Mouse (Mus musculus) left cerebral cortex, adult 8-10 months (tissue): ENCODE measurements around the gene Ripk3. TPM values are rescaled to one million over a fixed set of nuclear protein-coding genes. Genes with fewer than 3 reads are reported as not detected.

Source experiments
- DNase-seq, 2 experiments: peaks; one replicate each; pipeline ENCODE4 v3.0.0; 2022; ENCODE audit warnings: low spot score in 2 of 2
- total RNA-seq, 4 experiments: library from RNA; stranded (reverse); gene quantifications; 2 replicates each; pipeline ENCODE4 v1.2.4; 2022

The Ripk3 gene
- total RNA-seq, 4 experiments from 2014 or later = 0.73 to 0.98 TPM; not detected in 2

DNA sequence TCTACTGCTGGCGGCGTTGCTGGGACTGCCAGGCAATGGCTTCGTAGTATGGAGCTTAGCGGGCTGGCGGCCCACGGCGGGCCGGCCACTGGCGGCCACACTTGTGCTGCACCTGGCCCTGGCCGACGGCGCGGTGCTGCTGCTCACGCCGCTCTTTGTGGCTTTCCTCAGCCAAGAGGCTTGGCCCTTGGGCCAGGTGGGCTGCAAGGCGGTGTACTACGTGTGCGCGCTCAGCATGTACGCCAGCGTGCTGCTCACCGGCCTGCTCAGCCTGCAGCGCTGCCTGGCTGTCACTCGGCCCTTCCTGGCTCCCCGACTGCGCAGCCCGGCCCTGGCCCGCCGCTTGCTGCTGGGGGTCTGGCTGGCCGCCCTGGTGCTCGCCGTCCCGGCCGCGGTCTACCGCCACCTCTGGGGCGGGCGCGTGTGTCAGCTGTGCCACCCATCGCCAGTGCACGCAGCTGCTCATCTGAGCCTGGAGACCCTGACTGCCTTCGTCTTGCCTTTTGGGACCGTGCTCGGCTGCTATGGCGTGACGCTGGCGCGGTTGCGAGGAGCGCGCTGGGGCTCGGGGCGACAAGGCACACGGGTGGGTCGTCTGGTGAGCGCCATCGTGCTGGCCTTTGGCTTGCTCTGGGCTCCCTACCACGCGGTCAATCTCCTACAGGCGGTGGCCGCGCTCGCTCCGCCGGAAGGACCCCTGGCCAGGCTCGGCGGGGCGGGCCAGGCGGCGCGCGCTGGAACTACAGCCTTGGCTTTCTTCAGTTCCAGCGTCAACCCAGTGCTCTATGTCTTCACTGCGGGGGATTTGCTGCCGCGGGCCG, 26.5 kb downstream of the Ripk3 start:
- no peak for DNase-seq

- DNase-seq = no peak
These were observed 27.5 kb downstream of the Ripk3 start, which contains the start of gene Ltb4r2 for GRCm38 (mm10) chr14:55761163-55761562. Ltb4r2 (plus strand) TSS chr14:55761428.

- peak; percentile 62 to 74 for DNase-seq
These were observed 28.5 kb downstream of the Ripk3 start for GRCm38 (mm10) chr14:55760156-55760555.

GRCm38 (mm10) chr14:55758363-55758784, 30.3 kb downstream of the Ripk3 start, which contains the start of gene Cideb:
Cideb (minus strand) TSS chr14:55758458.
- DNase-seq = no peak

DNA sequence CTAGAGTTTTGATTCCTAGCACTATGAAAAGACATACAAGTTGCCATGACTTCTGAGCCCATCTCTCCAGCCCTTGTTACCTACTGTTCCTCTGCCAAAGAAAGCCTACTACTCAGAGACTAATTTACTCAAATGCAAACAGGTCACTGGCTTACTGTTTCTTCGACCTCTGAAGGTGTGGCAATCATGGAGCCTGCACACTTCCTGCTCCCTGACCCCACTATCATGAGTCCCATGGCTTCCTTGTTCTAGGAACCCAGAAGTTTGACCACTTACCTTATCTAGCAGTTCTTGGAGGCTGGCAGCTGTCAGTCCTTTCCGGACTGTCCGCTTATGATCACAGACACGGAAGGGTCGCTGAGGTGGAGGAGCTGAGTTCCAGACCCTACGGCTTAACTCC, 31.1 kb downstream of the Ripk3 start:
- DNase-seq = no peak

DNA sequence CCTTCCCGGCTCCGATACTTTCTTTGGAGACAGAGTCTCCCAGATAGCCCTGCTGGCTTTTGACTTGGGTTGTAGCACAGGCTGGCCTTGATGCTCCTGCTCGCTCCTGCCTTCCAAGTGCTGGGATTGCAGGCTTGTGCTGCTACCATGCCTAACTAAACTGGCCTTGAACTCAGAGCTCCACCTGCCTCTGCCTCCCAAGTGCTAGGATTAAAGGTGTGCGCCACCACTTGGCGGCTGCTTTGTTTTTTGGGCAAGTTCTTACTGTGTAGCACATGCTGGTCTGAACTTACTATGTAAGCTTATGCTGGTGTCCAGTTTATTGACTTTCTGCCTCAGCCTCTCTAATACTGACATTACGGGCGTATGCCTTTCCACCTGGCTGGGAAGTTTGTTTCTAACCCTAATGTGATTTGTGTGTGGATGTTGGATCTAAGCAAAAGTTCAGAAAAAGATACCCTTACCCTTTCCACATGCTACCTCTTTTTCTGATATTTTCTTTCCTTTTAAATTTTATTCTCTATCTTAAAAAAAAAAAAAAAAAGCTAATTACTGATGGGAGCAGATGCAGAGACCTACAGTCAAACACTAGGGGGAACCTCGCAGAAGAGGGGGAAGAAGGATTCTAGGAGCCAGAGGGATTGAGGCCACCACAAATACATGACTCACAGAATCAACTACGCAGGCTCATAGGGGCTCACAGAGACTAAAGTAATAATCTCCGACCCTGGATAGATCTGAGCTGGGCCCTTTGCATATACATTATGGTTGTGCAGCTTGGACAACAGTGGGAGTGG, 41.4 kb downstream of the Ripk3 start:
- no peak for DNase-seq

DNA sequence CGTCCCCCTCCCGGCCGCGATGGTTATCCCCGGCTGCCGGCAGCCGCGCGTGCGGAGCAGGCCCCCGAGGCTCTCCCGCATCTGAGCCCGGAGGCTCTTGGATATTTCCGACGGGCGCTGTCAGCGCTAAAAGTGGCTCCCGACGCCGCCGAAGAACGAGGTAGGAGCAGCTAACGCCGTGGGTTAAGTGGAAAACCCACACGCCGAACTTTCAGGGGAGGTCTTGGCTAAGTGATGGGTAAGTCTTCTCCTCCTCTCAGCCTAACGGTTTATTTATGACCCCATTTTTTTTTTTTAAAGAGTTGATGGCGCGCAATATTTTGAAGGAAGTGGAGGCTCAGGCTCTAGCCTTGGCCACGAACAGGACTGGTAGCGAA, 42.8 kb downstream of the Ripk3 start:
- DNase-seq = no peak

DNA sequence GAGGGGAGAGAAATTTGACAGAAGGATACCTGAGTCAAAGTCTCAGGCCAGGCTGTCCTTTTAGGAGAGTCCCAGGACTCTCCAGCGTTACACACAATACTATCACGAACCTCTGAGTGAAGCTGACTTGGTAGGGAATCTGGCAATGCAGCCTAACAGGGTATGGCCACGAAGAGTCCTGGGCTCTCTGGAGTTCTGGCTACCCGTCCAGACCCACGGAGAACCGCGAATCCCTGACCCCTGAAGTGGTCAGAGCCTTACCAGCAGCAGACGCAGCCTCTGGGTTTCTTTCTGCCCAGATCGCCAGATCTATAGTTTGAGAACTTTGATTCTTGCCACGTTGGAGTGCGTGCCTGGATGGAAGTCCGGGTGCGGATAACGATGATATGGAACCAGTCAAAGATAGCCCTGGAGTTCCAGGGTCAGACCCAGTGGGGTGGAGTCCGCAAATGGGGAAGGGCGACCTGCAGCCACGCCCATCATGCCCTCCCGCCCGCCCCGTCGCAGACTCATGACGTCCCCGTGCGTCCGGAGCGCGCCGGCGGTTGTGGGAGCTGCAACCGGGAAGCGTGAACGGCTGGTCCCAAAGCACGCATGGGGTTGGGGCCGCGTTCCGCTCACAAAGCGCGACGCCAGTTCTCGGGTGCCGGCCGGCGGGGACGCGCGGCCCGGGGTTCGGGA, 43.3 kb downstream of the Ripk3 start, which contains the start of the genes Dhrs1 and Nop9:
Dhrs1 (minus strand) TSS at position 511 of the 681 bp plus-strand sequence.
Nop9 (plus strand) TSS at position 514 of the 681 bp plus-strand sequence.
- peak; percentile 74 to 75 for DNase-seq

DNA sequence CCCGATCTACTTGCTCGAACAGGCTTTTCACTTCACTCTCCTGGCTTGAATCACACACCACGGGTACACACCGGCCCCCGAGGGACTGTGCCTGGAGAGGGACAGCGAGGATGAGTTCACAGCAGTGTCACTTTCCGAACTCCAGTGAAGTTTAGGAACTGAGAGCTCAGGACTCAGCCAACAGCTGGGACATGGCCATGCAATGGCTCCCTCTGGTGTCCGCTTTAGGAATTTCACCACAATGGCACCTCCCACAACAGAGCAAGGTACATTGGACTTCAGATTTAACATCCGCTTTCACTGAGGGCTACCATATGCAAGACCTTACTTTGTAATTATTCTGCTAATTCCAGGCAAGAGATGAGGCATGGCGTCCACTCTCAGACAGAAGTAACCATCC, 45.0 kb downstream of the Ripk3 start:
- DNase-seq = peak in 1 of 2 experiments; percentile 81

DNA sequence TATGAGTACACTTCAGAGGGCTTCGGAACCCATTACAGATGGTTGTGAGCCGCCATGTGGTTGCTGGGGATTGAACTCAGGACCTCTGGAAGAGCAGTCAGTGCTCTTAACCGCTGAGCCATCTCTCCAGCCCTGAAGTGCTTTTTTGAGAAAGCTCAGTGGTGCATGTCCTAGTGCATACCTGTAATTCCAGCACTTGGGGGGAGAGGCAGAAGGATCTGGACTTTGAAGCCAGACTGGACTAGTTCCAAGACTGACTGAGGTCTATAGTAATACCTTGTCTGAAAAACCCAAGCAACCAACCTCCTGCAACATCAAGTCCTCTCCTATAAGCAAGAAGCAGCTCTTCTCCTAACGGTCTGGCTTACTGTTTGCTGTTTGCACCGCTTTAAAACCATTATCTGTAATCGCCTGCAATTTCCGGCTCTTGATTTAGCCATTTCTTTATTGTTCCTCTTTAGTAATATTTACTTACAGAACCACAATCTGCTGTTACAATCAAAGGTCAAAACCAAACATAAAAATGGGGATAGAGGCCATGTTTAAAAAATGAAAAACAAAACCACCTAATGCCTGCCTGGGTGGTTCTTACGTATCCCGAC, 51.5 kb downstream of the Ripk3 start:
- DNase-seq = no peak

GRCm38 (mm10) chr14:55735758-55736157, 52.9 kb downstream of the Ripk3 start:
- DNase-seq = no peak

DNA sequence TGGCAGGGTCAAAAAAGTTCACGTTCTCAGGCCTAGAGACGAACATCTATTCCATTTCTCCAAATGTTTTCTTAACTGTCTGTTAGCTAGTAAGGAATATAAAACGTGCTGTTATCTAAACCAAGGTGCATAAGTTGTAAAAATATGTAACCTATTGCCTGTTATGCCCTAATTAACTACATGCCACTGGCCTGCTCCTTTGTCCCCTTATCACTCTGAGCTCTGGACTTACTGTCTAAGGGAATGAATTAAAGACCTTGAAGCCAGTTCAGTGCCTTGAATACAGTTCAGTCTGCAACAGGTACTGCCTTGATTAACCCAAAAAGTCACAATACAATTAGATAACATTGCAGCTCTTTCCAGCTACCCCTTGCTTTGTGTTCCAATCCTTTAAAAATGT, 53.3 kb downstream of the Ripk3 start:
- no peak for DNase-seq

Other genes with a start within 250 kb of the Ripk3 start
- 10 to 100 TPM; 25.2 to 29.7 (median 27.7) TPM for gene Pck2, start 248.6 kb downstream of the Ripk3 start, total RNA-seq
- gene Dcaf11, start 228.9 kb downstream of the Ripk3 start, total RNA-seq = 10 to 100 TPM; 83.5 to 91.6 (median 85.1) TPM
- under 1 TPM in 2 of 4 experiments, not detected in 2; 0.84 to 0.98 TPM for gene A730061H03Rik, start 228.5 kb downstream of the Ripk3 start, total RNA-seq
- not detected for gene Fitm1, start 213.2 kb downstream of the Ripk3 start, total RNA-seq
- 10 to 100 TPM; 53.6 to 63.7 (median 58.8) TPM for gene Psme1, start 210.7 kb downstream of the Ripk3 start, total RNA-seq
- gene Emc9, start 203.6 kb downstream of the Ripk3 start, total RNA-seq = 10 to 100 TPM; 46.3 to 59.7 (median 50.8) TPM
- 10 to 100 TPM; 50.2 to 74.0 (median 51.3) TPM for gene Psme2, start 197.8 kb downstream of the Ripk3 start, total RNA-seq
- 10 to 100 TPM; 31.4 to 46.1 (median 38.0) TPM for gene Rnf31, start 197.2 kb downstream of the Ripk3 start, total RNA-seq
- gene Irf9, start 185.3 kb downstream of the Ripk3 start, total RNA-seq = 10 to 100 TPM in 2 of 4 experiments, 1 to 10 TPM in 2; 7.5 to 15.2 (median 11.2) TPM
- 1 to 10 TPM; 1.5 to 4.9 (median 3.7) TPM for gene Rec8, start 170.8 kb downstream of the Ripk3 start, total RNA-seq
- 100 to 1,000 TPM; 122 to 146 (median 132) TPM for gene Ipo4, start 152.9 kb downstream of the Ripk3 start, total RNA-seq
- 1 to 10 TPM; 3.5 to 4.2 (median 4.0) TPM for gene Gm49378, start 151.0 kb downstream of the Ripk3 start, total RNA-seq
- 10 to 100 TPM; 37.5 to 45.6 (median 38.9) TPM for gene Tm9sf1, start 145.1 kb downstream of the Ripk3 start, total RNA-seq
- gene Tssk4, start 138.7 kb downstream of the Ripk3 start, total RNA-seq = 1 to 10 TPM in 1 of 4 experiments, under 1 TPM in 3; 0.53 to 1.2 (median 0.89) TPM
- 10 to 100 TPM; 40.7 to 48.1 (median 44.1) TPM for gene Mdp1, start 128.4 kb downstream of the Ripk3 start, total RNA-seq
- gene Gmpr2, start 116.9 kb downstream of the Ripk3 start, total RNA-seq = 10 to 100 TPM; 19.9 to 24.2 (median 22.4) TPM
- 100 to 1,000 TPM; 310 to 370 (median 342) TPM for gene Nedd8, start 116.7 kb downstream of the Ripk3 start, total RNA-seq
- gene Tinf2, start 107.0 kb downstream of the Ripk3 start, total RNA-seq = 10 to 100 TPM; 16.3 to 18.2 (median 18.0) TPM
- gene Tgm1, start 74.9 kb downstream of the Ripk3 start, total RNA-seq = 1 to 10 TPM in 2 of 4 experiments, not detected in 2; 1.1 to 1.4 TPM
- 10 to 100 TPM; 52.2 to 54.7 (median 54.0) TPM for gene Rabggta, start 66.6 kb downstream of the Ripk3 start, total RNA-seq
- gene Dhrs1, start 43.2 kb downstream of the Ripk3 start, total RNA-seq = 100 to 1,000 TPM in 2 of 4 experiments, 10 to 100 TPM in 2; 86.1 to 119 (median 97.8) TPM
- 10 to 100 TPM in 3 of 4 experiments, 1 to 10 TPM in 1; 9.7 to 11.8 (median 11.0) TPM for gene Nop9, start 43.2 kb downstream of the Ripk3 start, total RNA-seq
- 1 to 10 TPM; 1.5 to 3.1 (median 2.4) TPM for gene Cideb, start 30.4 kb downstream of the Ripk3 start, total RNA-seq
- under 1 TPM; 0.21 to 0.28 (median 0.25) TPM for gene Ltb4r2, start 27.4 kb downstream of the Ripk3 start, total RNA-seq
- under 1 TPM in 3 of 4 experiments, not detected in 1; 0.26 to 0.65 (median 0.53) TPM for gene Ltb4r1, start 22.9 kb downstream of the Ripk3 start, total RNA-seq
- 1 to 10 TPM; 3.3 to 6.2 (median 4.7) TPM for gene Adcy4, start 4.8 kb downstream of the Ripk3 start, total RNA-seq
- 1 to 10 TPM; 1.0 to 2.7 (median 2.1) TPM for gene Nfatc4, start 34.3 kb upstream of the Ripk3 start, total RNA-seq
- 10 to 100 TPM in 2 of 4 experiments, 1 to 10 TPM in 2; 7.3 to 13.3 (median 11.3) TPM for gene Nynrin, start 65.1 kb upstream of the Ripk3 start, total RNA-seq
- under 1 TPM; 0.09 to 0.52 (median 0.23) TPM for gene Cbln3, start 95.5 kb upstream of the Ripk3 start, total RNA-seq
- gene Khnyn, start 96.1 kb upstream of the Ripk3 start, total RNA-seq = 10 to 100 TPM; 12.7 to 15.8 (median 13.0) TPM
- 100 to 1,000 TPM; 101 to 123 (median 111) TPM for gene Sdr39u1, start 111.4 kb upstream of the Ripk3 start, total RNA-seq
- not detected for gene Cma1, start 155.8 kb upstream of the Ripk3 start, total RNA-seq
- gene Cma2, start 162.1 kb upstream of the Ripk3 start, total RNA-seq = not detected
- not detected for gene Mcpt1, start 229.1 kb upstream of the Ripk3 start, total RNA-seq
- gene Mcpt9, start 241.6 kb upstream of the Ripk3 start, total RNA-seq = not detected